Mouse (Mus musculus) heart, postnatal 36 days (tissue): ENCODE measurements around the gene Cfap161. TPM values are rescaled to one million over a fixed set of nuclear protein-coding genes. Genes with fewer than 3 reads are reported as not detected.
A peak's percentile ranks its signal among the peaks of the same experiment; 100 is the strongest.

Experiments used
- DNase-seq, 2 experiments: peaks; one replicate each; pipeline ENCODE4 v3.0.0; 2021 to 2022
- intact Hi-C: fragments of 180-260 bp; cut with DNase I; formaldehyde crosslinking; loops from one replicate; pipeline ENCODE4 v1.15.1; 2025
- total RNA-seq, 2 experiments: library from RNA; stranded (reverse); gene quantifications; 2 replicates each; pipeline ENCODE4 v1.2.3; 2021

The Cfap161 gene
- total RNA-seq = not detected

GRCm38 (mm10) chr7:83794705-83795104 is at the start of gene Cfap161:
Cfap161 (minus strand) TSS chr7:83794880.
- intact Hi-C loops = no loop called here
- no peak for DNase-seq

- DNase-seq = no peak
- intact Hi-C loops = loop anchor here (5.0 kb wide), 1 partner anchor 40 kb away; the partner anchor contains the start of genes Mesd and Tlnrd1
Observed at GRCm38 (mm10) chr7:83842486-83843259, 48.0 kb upstream of the Cfap161 start.

DNA sequence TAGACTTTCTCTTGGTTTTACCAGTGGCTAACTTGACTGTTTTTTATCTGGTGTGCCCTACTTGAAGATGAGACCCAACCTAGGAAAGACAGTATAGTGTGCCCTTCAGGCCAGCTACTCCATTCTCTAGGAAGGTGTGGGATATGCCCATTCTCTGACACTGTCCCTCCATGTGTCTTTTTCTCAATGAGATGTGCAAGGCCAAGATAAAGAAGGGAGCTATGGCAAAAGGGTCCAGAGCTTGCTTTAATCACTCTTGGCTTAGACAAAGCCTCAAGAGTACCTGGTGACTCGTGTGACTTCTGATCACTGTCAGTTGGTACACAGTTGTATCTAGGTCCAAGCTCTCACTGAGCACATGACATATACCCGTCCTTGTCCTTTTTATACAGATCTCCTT is 45.4 kb upstream of the Cfap161 start:
- DNase-seq = no peak
- intact Hi-C loops = loop anchor here (5.0 kb wide), 1 partner anchor 42 kb away; the partner anchor contains the start of genes Mesd and Tlnrd1

GRCm38 (mm10) chr7:83838525-83839224 is 44.0 kb upstream of the Cfap161 start:
- no peak for DNase-seq
- intact Hi-C loops = no loop called here

DNA sequence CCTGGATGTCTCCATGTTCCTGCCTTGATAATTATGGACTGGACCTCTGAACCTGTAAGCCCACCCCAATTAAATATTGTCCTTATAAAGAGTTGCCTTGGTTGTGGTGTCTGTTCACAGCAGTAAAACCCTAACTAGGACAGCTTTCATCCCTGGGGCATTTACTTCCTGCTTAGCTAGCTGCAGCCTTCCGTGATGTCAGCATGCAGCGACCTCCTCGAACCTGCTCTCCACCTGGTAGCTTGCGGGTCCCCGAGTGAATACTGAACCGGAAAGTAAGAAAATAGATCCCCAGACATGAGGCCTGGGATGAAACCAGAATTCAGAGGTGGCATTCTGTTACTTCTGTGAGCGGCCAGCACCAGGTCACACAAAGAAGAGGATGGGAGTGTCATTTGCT is 34.7 kb upstream of the Cfap161 start:
- no peak for DNase-seq
- intact Hi-C loops = no loop called here

DNA sequence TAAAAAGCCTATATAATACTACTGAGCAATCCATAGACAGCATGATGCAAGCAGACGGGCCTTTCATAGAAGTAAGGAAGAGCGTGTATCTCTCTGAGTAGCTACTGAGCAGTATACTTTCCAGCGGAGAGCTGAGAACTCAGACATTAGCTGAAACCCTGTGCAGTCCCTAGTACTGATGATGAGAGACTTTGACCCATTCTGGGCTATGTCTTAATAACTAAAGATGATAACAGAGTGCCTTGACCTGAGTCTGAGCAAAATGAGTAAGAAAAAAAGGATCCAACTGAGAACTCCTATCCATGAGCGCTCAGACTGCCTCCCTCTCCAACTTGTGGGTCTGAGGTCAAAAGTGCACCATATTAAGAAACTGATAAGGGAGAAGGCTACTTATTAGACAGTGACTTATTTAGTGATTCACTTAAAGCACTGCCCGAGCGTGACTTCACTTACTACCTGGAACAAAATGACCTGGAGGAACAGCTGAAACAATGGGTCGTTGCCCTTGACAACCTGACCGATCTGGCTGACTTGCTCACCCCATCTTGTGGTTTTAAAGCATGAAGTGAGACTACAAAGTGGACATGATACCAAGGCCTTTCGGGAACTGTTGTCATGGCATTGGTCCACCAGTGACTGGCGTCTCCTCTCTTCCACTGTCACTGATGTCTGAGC is 32.9 kb upstream of the Cfap161 start:
- no peak for DNase-seq
- intact Hi-C loops = no loop called here

DNA sequence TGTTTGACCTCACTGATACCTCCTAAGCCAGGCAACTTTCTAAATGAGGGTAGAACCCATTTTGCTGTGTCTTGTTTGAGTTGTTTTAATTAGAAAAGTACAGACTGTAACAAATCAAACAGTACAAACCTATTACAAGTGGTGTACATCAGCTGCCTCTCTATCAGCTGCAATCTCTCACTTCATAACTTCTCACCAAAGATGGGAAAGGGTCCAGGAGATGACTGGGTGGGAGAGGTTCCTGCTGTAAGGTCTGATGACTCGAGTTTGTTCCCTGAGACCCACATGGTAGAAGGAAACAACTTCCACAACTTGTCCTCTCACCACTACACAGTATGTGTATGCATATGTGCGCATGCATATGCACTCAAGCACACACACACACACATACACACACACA is 32.1 kb upstream of the Cfap161 start:
- DNase-seq = no peak
- intact Hi-C loops = no loop called here

DNA sequence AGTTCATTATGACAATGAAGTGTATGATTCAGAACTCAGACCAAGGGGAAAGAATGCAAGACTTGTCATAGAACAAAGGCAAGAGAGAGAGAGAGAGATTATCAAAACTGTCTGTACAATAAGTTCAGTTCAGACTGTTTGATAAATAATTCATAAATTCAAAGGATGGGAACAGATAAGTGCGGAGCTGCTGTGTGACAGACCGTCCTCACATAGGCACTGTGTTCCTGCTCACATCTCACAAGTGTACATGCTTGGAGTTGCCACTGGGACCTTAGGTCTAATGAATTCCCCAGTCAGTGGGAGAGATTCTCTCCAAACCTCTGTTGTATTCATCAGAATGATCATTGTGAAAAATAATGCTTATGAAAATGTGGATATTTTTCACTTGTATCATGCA is 27.3 kb upstream of the Cfap161 start:
- DNase-seq = no peak
- intact Hi-C loops = no loop called here

- intact Hi-C loops = loop anchor here (10.0 kb wide), 1 partner anchor 952 kb away; the partner anchor contains the start of gene Mex3b
Observed at GRCm38 (mm10) chr7:83816886-83817285, 22.2 kb upstream of the Cfap161 start.

GRCm38 (mm10) chr7:83815646-83816045 is 21.0 kb upstream of the Cfap161 start:
- DNase-seq = no peak
- intact Hi-C loops = loop anchor here (10.0 kb wide), 1 partner anchor 951 kb away; the partner anchor contains the start of gene Mex3b

More at GRCm38 (mm10) chr7:83816886-83817285, 22.2 kb upstream of the Cfap161 start:
- no peak for DNase-seq

DNA sequence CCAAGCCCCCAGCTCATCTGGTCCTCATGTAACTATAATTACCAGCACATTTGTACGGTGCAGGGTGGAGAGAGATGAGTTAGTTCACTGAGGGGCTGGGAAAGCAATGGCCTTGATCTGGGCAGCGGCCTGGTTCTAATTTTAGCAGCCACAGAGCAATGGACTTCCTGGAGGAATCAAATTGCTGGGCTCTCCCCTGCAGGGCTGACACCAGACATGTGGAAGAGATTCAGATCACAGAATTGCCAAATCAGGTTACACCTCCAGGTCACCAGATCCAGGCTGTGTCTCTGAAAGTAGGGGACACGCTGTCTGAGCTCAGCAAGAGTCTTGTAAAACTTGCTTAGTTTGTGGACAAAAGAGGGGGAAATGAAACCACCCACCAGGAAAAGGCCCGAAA is 19.3 kb upstream of the Cfap161 start:
- intact Hi-C loops = loop anchor here (10.0 kb wide), 1 partner anchor 949 kb away; the partner anchor contains the start of gene Mex3b
- peak; percentile 41 to 56 for DNase-seq

- intact Hi-C loops = loop anchor here (10.0 kb wide), 1 partner anchor 949 kb away; the partner anchor contains the start of gene Mex3b
- DNase-seq = no peak
Observed at GRCm38 (mm10) chr7:83813465-83813864, 18.8 kb upstream of the Cfap161 start.

GRCm38 (mm10) chr7:83813016-83813415 is 18.3 kb upstream of the Cfap161 start:
- intact Hi-C loops = loop anchor here (10.0 kb wide), 1 partner anchor 948 kb away; the partner anchor contains the start of gene Mex3b
- DNase-seq = no peak

DNA sequence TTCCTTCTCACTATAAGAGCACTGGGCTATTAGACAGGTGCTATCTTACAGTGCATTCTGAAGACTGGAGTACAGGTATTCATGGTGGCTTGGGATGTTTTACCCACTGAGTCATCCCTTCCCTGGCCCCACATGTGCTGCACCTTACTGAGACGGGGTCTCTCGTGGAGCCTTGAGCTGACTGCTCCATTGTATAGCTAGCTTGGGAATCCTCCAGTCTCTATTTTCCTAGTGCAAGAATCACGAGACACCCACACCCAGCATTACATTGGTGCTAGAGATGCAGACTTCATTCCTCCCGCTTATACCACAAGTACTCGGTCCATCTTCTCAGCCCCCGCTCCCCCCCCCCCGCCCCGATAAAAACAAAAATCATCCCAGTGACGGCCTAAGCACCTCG is 17.9 kb upstream of the Cfap161 start:
- DNase-seq = no peak
- intact Hi-C loops = loop anchor here (10.0 kb wide), 1 partner anchor 948 kb away; the partner anchor contains the start of gene Mex3b

DNA sequence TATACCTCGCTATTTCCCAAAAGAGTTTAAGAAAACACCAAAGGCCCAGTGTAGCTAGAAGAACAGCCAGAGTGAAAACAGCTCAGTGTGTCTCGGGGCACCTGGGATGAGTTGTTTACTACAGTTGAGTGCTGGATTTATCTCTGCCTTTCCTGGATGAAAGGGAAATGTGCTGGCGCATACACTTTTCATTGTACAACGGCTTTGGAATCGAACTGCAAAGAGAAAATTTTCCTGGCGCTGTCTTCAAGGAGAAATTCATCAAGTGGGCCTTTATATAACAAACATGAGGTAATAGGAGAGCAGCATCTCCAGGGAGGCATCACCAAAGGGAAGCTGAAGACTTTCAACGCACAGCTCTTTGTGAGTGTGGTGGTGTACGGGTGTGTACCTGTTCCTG is 17.2 kb upstream of the Cfap161 start:
- intact Hi-C loops = loop anchor here (10.0 kb wide), 1 partner anchor 947 kb away; the partner anchor contains the start of gene Mex3b
- DNase-seq = no peak

- intact Hi-C loops = loop anchor here (10.0 kb wide), 1 partner anchor 947 kb away; the partner anchor contains the start of gene Mex3b
- no peak for DNase-seq
Observed at GRCm38 (mm10) chr7:83811461-83811860, 16.8 kb upstream of the Cfap161 start.

DNA sequence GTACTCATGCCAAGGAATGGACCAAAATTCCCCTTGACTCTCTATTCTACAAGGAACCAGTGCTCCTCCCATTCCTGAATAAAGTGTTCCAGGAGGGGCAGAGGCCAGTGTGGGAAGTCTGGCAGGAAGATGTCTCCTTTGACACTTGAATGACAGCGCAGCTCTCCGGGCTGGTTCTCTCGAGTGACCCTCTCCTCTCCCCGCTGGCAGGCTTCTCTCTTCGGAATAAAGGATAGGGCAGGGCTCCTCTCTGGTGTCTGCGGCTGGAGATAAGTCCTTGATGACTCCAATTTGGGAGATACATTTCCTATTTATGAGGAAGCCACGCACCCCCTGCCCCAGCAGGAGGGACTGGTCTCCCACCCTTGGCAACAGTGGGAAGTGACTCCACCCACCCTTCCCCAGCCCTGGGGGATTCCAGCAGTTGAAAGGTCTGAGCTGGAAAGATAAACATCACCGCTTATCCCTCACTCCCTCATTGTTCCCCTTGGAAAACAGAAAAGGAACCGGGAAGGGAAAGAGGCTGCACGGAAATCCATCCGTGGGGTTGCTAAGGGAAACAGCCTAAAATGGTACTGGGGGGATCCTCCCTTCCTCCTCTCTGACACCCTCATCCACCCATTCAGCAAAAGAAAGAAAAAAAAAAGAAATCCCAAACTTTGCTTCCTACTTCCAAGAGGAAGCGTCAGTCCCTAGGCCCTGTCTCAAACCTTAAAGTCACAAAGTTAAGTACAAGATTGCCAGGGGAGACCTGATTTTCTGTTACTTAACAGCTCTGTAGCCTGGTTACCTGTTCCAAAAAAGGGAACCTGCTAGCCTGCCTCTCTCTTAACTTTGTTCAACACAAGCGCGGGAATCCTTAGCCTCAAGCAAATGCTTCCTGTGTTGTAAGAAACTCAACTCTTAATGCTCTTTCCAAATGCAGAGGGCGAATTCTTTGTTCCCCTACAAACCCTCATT is 15.7 kb upstream of the Cfap161 start:
- intact Hi-C loops = loop anchor here (1.0 to 10.0 kb wide), 2 partner anchors 74 to 946 kb away; partner anchors contain the start of genes Mesd, Mex3b and Tlnrd1

GRCm38 (mm10) chr7:83809715-83810114 is 15.0 kb upstream of the Cfap161 start:
- no peak for DNase-seq
- intact Hi-C loops = loop anchor here (1.0 to 10.0 kb wide), 2 partner anchors 75 to 945 kb away; partner anchors contain the start of genes Mesd, Mex3b and Tlnrd1

More for the DNA sequence above, 15.7 kb upstream of the Cfap161 start:
- peak; percentile 45 to 56 for DNase-seq

- intact Hi-C loops = no loop called here
- DNase-seq = peak; percentile 50 to 52
Observed at GRCm38 (mm10) chr7:83809060-83809459, 14.4 kb upstream of the Cfap161 start.
